Mouse (Mus musculus) embryonic facial prominence, embryonic 11.5 days (tissue): ENCODE results near the gene AI661453. TPM values are rescaled to one million over a fixed set of nuclear protein-coding genes. Genes with fewer than 3 reads are reported as not detected.

Source experiments
- ATAC-seq: fragments of 200-750 bp; cut with Nextera tagmentation; replicated peaks from 2 replicates; pipeline ENCODE4 v1.8.0; 2017; ENCODE audit warnings: low read depth; ENCODE audit not compliant: insufficient number of reproducible peaks, low FRiP score, low TSS enrichment
- DNase-seq: peaks from one replicate; pipeline ENCODE4 v3.0.0-alpha.2; 2015; ENCODE audit warnings: low spot score
- H3K27ac ChIP-seq: fragments of 300-500 bp; sonication (generic); replicated peaks from 2 replicates; pipeline ENCODE4 v1.5.1; 2014; ENCODE audit warnings: mild to moderate bottlenecking, low read depth, low read length, control low read depth
- H3K27me3 ChIP-seq: fragments of 300-500 bp; sonication (generic); 2 replicates; pipeline ENCODE4 v1.6.1; 2014; ENCODE audit warnings: mild to moderate bottlenecking, low read length, moderate library complexity, mixed read lengths; ENCODE audit not compliant: control insufficient read depth, insufficient read depth
- H3K36me3 ChIP-seq: fragments of 300-500 bp; sonication (generic); replicated peaks from 2 replicates; pipeline ENCODE4 v1.6.1; 2014; ENCODE audit warnings: low read depth, mild to moderate bottlenecking, low read length, moderate library complexity, mixed read lengths; ENCODE audit not compliant: control insufficient read depth, insufficient read depth
- H3K4me1 ChIP-seq: fragments of 300-500 bp; sonication (generic); 2 replicates; pipeline ENCODE4 v1.6.1; 2014; ENCODE audit warnings: low read length, mixed read lengths; ENCODE audit not compliant: control insufficient read depth, insufficient read depth
- H3K4me2 ChIP-seq: fragments of 300-500 bp; sonication (generic); 2 replicates; pipeline ENCODE4 v1.6.1; 2014; ENCODE audit warnings: low read depth, mild to moderate bottlenecking, control low read depth, low read length, moderate library complexity
- H3K4me3 ChIP-seq: fragments of 300-500 bp; sonication (generic); 2 replicates; pipeline ENCODE4 v1.5.1; 2014; ENCODE audit warnings: low read depth, low read length, control low read depth
- H3K9ac ChIP-seq: fragments of 300-500 bp; sonication (generic); replicated peaks from 2 replicates; pipeline ENCODE4 v1.6.1; 2014; ENCODE audit warnings: mild to moderate bottlenecking, control low read depth, low read length
- H3K9me3 ChIP-seq: fragments of 300-500 bp; sonication (generic); replicated peaks from 2 replicates; pipeline ENCODE4 v1.6.1; 2016; ENCODE audit warnings: mild to moderate bottlenecking, low read length, inconsistent platforms, mixed read lengths; ENCODE audit not compliant: control insufficient read depth
- WGBS: fragments of 180-500 bp; shearing (Covaris S2); extraction: QIAGEN DNeasy Blood & Tissue Kit; methylation state at CpG from one replicate; pipeline ENCODE4 v1.1.7; 2014; 5-methylcytosine and 5-hydroxymethylcytosine counted together
- polyA plus RNA-seq: library from polyadenylated mRNA; unstranded; fragments of >200 nt; fragmentation: Nextera tagmentation; extraction: Ambion mirVana; gene quantifications from 2 replicates; pipeline ENCODE4 v1.2.1, GENCODE M21; 2014

Gene AI661453
- polyA plus RNA-seq, 1 experiment from 2014 or later, result 0.43 TPM

GRCm38 (mm10) chr17:47484241-47484921 is 48.0 kb downstream of the AI661453 start:
- H3K9me3 ChIP-seq, result no peaks in the 10 kb centered on the region
- no peak overlapping the region for H3K4me2 ChIP-seq
- no peak overlapping the region for H3K4me3 ChIP-seq
- no peaks in the 10 kb centered on the region for H3K27me3 ChIP-seq
- no peaks in the 10 kb centered on the region for H3K4me1 ChIP-seq
- H3K36me3 ChIP-seq, result no peaks in the 10 kb centered on the region
- 28% methylated on average over 1 of the region's 1 CpGs for WGBS
- H3K9ac ChIP-seq, result no peak overlapping the region
- 0 out of 2 replicates have a peak, but pooled peaks have one; percentile 21 for ATAC-seq
- no peak overlapping the region; the same call in 1 of the 2 replicates for H3K27ac ChIP-seq
- DNase-seq, result peak; percentile 62

DNA sequence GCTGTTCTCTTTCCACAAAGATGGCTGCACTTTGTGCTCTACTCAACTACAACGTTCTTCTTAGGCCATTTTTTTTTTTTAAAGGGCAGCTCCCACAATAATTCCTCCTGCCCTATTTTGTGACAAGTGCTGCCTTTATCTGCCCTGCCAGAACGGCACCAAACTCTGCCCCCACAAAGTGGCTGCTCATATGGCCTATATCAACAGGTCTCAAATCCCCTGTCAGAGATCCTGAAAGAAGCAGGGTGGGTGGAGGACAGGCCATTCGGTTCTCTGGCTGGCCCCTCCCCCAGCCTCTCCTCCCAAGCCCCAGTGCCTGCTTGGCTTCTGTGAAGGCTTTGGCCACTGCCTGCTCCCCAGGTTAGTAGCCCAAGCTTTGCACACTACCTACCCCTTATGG is 48.6 kb downstream of the AI661453 start:
- WGBS, result 4% methylated on average over 3 of the region's 3 CpGs
- H3K27ac ChIP-seq, result no peak overlapping the region; the same call in 1 of the 2 replicates
- no peak for DNase-seq

DNA sequence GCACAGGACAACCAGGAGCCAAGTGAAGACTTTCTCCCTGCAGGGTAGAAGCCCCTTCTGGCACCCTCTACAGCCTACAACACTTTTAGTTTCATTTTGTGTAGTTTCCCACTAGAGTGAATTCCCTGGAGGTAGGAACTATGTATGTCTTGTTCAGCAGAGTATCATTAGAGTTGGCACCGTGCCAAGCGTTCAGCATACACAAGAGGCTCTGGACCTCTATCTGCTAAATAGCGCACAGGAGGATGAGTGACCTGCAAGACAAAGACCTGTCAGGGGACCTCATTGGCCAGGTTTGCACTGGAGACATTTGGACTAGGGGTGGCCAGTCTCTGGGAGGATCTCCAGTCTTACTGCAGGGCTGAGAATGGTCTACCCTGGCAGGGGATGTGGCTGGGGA is 49.4 kb downstream of the AI661453 start:
- H3K9me3 ChIP-seq, result no peaks in the 10 kb centered on the region
- no peak overlapping the region for H3K9ac ChIP-seq
- H3K4me3 ChIP-seq, result no peak overlapping the region
- H3K4me1 ChIP-seq, result no peaks in the 10 kb centered on the region
- 86% methylated on average over 3 of the region's 3 CpGs for WGBS
- no peaks in the 10 kb centered on the region; the same call in 1 of the 2 replicates for H3K36me3 ChIP-seq
- H3K27me3 ChIP-seq, result no peaks in the 10 kb centered on the region
- ATAC-seq (no peak), DNase-seq (no peak)
- H3K27ac ChIP-seq, result no peak overlapping the region
- H3K4me2 ChIP-seq, result no peak overlapping the region

More for the DNA sequence above, 48.6 kb downstream of the AI661453 start:
- ATAC-seq, result no peak
- no peak overlapping the region for H3K4me3 ChIP-seq
- no peaks in the 10 kb centered on the region; the same call in 1 of the 2 replicates for H3K36me3 ChIP-seq
- no peak overlapping the region for H3K4me2 ChIP-seq
- H3K9ac ChIP-seq, result no peak overlapping the region
- no peaks in the 10 kb centered on the region for H3K4me1 ChIP-seq
- no peaks in the 10 kb centered on the region for H3K9me3 ChIP-seq
- no peaks in the 10 kb centered on the region for H3K27me3 ChIP-seq

- Histone ChIP-seq H3K4me1 (no peaks in the 10 kb centered on the region), H3K4me2 (no peak overlapping the region), H3K36me3 (peaks cover 8% of the 10 kb centered on the region), H3K9ac (no peak overlapping the region), H3K27me3 (no peaks in the 10 kb centered on the region), H3K4me3 (no peak overlapping the region), H3K27ac (no peak overlapping the region), H3K9me3 (no peaks in the 10 kb centered on the region)
- ATAC-seq (no peak), DNase-seq (no peak)
- 84% methylated on average over 9 of the region's 9 CpGs for WGBS
Observed at GRCm38 (mm10) chr17:47490791-47491190, 54.4 kb downstream of the AI661453 start.

- no peak overlapping the region for H3K27ac ChIP-seq
- H3K27me3 ChIP-seq, result no peaks in the 10 kb centered on the region
- no peak overlapping the region for H3K4me2 ChIP-seq
- DNase-seq, result no peak
- peaks cover 16% of the 10 kb centered on the region for H3K36me3 ChIP-seq
- H3K9me3 ChIP-seq, result no peaks in the 10 kb centered on the region
- WGBS, result 88% methylated on average over 6 of the region's 6 CpGs
- H3K9ac ChIP-seq, result no peak overlapping the region
- ATAC-seq, result no peak
- no peak overlapping the region for H3K4me3 ChIP-seq
- no peaks in the 10 kb centered on the region for H3K4me1 ChIP-seq
Observed at GRCm38 (mm10) chr17:47492731-47493130, 56.3 kb downstream of the AI661453 start.

DNA sequence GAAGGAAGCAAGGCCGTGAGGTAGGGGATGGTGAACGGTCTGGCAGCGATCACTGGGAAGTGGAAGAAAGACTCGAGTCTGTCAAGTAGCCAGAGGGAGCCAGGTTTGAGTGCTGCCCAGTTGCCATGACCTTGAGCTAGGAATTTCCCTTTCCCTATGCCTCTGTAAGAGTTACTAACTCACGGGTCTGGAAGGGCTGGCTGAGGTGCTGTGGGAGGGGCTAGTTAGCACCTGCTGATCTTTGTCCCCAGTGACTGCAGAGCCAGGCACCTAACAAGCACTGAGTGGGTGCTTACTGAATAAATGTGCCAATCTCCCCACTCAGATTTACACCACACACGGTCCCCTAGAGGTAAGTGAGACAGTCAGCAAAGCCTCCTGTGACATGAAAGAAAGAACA is 57.2 kb downstream of the AI661453 start:
- 87% methylated on average over 6 of the region's 6 CpGs for WGBS
- Histone ChIP-seq H3K36me3 (peaks cover 19% of the 10 kb centered on the region), H3K9ac (no peak overlapping the region), H3K4me3 (no peak overlapping the region), H3K9me3 (no peaks in the 10 kb centered on the region), H3K4me1 (no peaks in the 10 kb centered on the region), H3K4me2 (no peak overlapping the region), H3K27ac (no peak overlapping the region), H3K27me3 (no peaks in the 10 kb centered on the region)
- DNase-seq (no peak), ATAC-seq (no peak)

GRCm38 (mm10) chr17:47494132-47494531 is 57.7 kb downstream of the AI661453 start:
- H3K4me1 ChIP-seq, result no peaks in the 10 kb centered on the region
- no peak for DNase-seq
- no peak for ATAC-seq
- H3K36me3 ChIP-seq, result peaks cover 19% of the 10 kb centered on the region
- no peaks in the 10 kb centered on the region for H3K9me3 ChIP-seq
- H3K27me3 ChIP-seq, result no peaks in the 10 kb centered on the region
- WGBS, result 94% methylated on average over 11 of the region's 11 CpGs
- H3K9ac ChIP-seq, result no peak overlapping the region
- H3K4me3 ChIP-seq, result no peak overlapping the region
- H3K4me2 ChIP-seq, result no peak overlapping the region
- no peak overlapping the region for H3K27ac ChIP-seq

DNA sequence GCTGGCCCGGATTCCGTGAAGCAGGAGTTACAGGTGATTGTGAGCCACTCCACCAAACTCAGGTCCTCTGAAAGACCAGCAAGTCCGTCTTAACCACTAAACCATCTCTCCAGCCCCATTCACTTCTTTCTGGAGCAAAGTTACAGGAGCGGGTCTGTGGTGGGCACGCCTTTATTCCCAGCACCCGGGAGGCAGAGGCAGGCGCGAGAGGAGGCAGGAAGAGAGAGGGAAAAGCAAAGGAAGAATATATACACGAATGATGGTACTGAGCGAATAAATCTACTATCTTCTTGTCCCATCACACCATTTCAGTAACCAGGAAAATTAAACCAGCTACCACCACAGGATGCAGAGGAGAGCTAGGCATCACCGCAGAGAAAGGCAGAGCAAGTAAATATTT is 65.1 kb downstream of the AI661453 start:
- Histone ChIP-seq H3K4me3 (peak overlapping the region; percentile 71), H3K9ac (peak overlapping the region; percentile 80), H3K27me3 (no peaks in the 10 kb centered on the region), H3K36me3 (peaks cover 7% of the 10 kb centered on the region), H3K4me2 (peak overlapping the region; percentile 84), H3K27ac (no peak overlapping the region), H3K4me1 (peaks cover 3% of the 10 kb centered on the region; the same call in 1 of the 2 replicates), H3K9me3 (no peaks in the 10 kb centered on the region)
- 11% methylated on average over 11 of the region's 11 CpGs for WGBS
- ATAC-seq (no peak), DNase-seq (no peak)
